Mouse (Mus musculus) midbrain, embryonic 15.5 days (tissue): ENCODE data around the gene Bcas3. TPM values are rescaled to one million over a fixed set of nuclear protein-coding genes. Genes with fewer than 3 reads are reported as not detected.

ENCODE experiments used
- ATAC-seq: fragments of 200-750 bp; cut with Nextera tagmentation; replicated peaks from 2 replicates; pipeline ENCODE4 v1.8.0; 2017; ENCODE audit warnings: moderate TSS enrichment
- H3K27ac ChIP-seq: fragments of 300-500 bp; sonication (generic); 2 replicates; pipeline ENCODE4 v1.5.1; 2015; ENCODE audit warnings: mild to moderate bottlenecking, inconsistent platforms
- H3K27me3 ChIP-seq: fragments of 300-500 bp; sonication (generic); replicated peaks from 2 replicates; pipeline ENCODE4 v1.6.1; 2015; ENCODE audit warnings: inconsistent platforms
- H3K36me3 ChIP-seq: fragments of 300-500 bp; sonication (generic); replicated peaks from 2 replicates; pipeline ENCODE4 v1.6.1; 2015; ENCODE audit warnings: inconsistent platforms
- H3K4me1 ChIP-seq: fragments of 300-500 bp; sonication (generic); 2 replicates; pipeline ENCODE4 v1.6.1; 2015; ENCODE audit warnings: inconsistent platforms
- H3K4me2 ChIP-seq: fragments of 300-500 bp; sonication (generic); 2 replicates; pipeline ENCODE4 v1.6.1; 2015; ENCODE audit warnings: inconsistent platforms, mild to moderate bottlenecking, moderate library complexity
- H3K4me3 ChIP-seq: fragments of 300-500 bp; sonication (generic); 2 replicates; pipeline ENCODE4 v1.5.1; 2015; ENCODE audit warnings: mild to moderate bottlenecking, inconsistent platforms
- H3K9ac ChIP-seq: fragments of 300-500 bp; sonication (generic); 2 replicates; pipeline ENCODE4 v1.6.1; 2015; ENCODE audit warnings: mild to moderate bottlenecking, inconsistent platforms
- H3K9me3 ChIP-seq: fragments of 300-500 bp; sonication (generic); 2 replicates; pipeline ENCODE4 v1.6.1; 2016; ENCODE audit warnings: inconsistent platforms
- WGBS: fragments of 180-500 bp; shearing (Covaris S2); methylation state at CpG from one replicate; pipeline ENCODE4 v1.1.7; 2015; ENCODE audit warnings: mixed read lengths; 5-methylcytosine and 5-hydroxymethylcytosine counted together
- polyA plus RNA-seq: library from polyadenylated mRNA; unstranded; fragments of >200 nt; fragmentation: Nextera tagmentation; extraction: Ambion mirVana; gene quantifications from 2 replicates; pipeline ENCODE4 v1.2.1, GENCODE M21; 2015

The Bcas3 gene
- polyA plus RNA-seq, 1 experiment from 2014 or later = 30.8 TPM

- Histone ChIP-seq H3K36me3 (no peaks in the 10 kb centered on the region), H3K9ac (no peak overlapping the region)
- WGBS = under 1% methylated on average over 60 of the region's 61 CpGs
Observed at GRCm38 (mm10) chr11:85829520-85830440, 476.8 kb downstream of the Bcas3 start.

GRCm38 (mm10) chr11:85830901-85831341 lies 478.0 kb downstream of the Bcas3 start:
- H3K4me2 ChIP-seq = no peak overlapping the region
- no peaks in the 10 kb centered on the region for H3K9me3 ChIP-seq
- WGBS = 1% methylated on average over 17 of the region's 17 CpGs
- no peak overlapping the region for H3K27ac ChIP-seq
- H3K27me3 ChIP-seq = peaks cover 79% of the 10 kb centered on the region
- no peak overlapping the region for H3K9ac ChIP-seq
- no peak for ATAC-seq
- H3K4me3 ChIP-seq = no peak overlapping the region
- peaks cover 30% of the 10 kb centered on the region for H3K4me1 ChIP-seq
- no peaks in the 10 kb centered on the region for H3K36me3 ChIP-seq

More at GRCm38 (mm10) chr11:85829520-85830440, 476.8 kb downstream of the Bcas3 start:
- no peaks in the 10 kb centered on the region for H3K9me3 ChIP-seq
- ATAC-seq = no peak
- H3K27ac ChIP-seq = no peak overlapping the region
- peak overlapping the region; percentile 38 for H3K4me2 ChIP-seq
- H3K27me3 ChIP-seq = peaks cover 79% of the 10 kb centered on the region
- peaks cover 30% of the 10 kb centered on the region for H3K4me1 ChIP-seq
- peak overlapping the region; percentile 15 for H3K4me3 ChIP-seq

DNA sequence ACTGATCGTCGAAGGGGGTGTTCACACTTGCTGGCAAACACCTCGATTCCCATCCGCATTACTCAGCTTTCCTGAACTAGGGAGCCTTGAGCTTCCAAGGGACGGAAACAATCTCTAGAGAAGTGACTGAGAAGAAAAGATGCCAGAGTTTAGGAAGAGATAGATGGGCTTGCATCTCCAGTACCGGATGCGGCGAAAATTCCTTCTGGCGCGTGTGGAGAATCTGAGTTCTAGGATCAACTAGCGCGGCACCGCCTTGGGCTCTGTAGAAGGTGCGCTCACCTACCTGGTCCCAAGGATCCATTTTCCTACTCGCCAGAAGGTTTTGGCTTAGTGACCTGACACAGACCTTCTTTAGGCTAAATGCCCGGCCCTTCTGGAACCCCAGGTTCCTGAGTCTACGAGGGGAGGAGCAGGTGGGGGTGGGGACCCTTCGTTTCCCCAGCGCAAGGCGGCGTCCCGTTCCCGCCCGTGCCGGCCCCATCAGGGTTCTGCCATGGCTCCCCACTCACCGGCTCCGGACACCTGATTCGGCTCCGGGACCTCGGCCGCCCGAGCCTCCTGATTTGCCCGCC lies 478.8 kb downstream of the Bcas3 start:
- H3K9ac ChIP-seq = no peak overlapping the region
- H3K4me2 ChIP-seq = peak overlapping the region; percentile 50
- no peaks in the 10 kb centered on the region for H3K36me3 ChIP-seq
- peaks cover 30% of the 10 kb centered on the region for H3K4me1 ChIP-seq
- H3K27me3 ChIP-seq = peaks cover 77% of the 10 kb centered on the region
- 1% methylated on average over 33 of the region's 33 CpGs for WGBS
- ATAC-seq = no peak
- peak overlapping the region; percentile 30 for H3K4me3 ChIP-seq
- no peak overlapping the region for H3K27ac ChIP-seq
- H3K9me3 ChIP-seq = no peaks in the 10 kb centered on the region

DNA sequence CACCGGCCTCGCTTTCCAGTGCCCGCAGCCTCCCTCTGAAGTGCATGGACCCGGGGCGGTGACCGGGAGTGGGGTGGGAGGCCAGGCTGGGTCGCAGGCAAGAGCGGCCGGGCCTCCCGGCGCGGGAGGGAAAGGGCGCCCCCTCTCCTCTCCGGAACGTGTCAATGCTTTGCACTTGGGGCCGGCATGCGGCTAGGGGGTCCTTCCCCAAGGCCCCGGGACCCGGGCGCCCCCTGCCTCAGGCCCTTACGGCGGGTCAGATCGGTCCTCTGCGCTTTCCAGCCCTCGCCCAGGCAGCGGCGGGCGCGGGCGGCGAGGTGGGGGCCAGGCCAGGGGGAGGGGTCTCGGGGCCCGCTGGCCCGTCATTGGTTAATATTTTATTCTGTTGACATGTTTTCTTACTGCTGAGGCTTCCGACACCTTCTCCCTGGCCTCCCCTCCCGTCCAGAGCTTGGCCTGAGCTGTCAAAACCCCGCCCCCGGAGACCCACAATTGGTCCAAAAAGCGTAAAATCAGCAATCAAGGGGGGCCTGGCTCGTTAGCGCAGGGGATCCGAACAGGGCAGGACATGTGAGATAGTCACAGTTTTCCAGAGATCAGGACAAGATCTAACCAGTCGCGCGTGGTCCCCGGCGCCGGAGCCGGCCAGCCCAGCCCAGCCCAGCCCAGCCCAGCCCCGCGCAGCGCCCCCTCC lies 479.4 kb downstream of the Bcas3 start, which contains the start of gene Tbx2:
Tbx2 (plus strand) TSS at position 321 of the 694 bp plus-strand sequence.
- WGBS = under 1% methylated on average over 45 of the region's 52 CpGs
- Histone ChIP-seq H3K9ac (no peak within 1 kb of the TSS), H3K4me3 (peak within 1 kb of the TSS; percentile 30), H3K27me3 (peaks cover 75% of the 10 kb centered on the region), H3K4me1 (peaks cover 30% of the 10 kb centered on the region), H3K9me3 (no peaks in the 10 kb centered on the region), H3K27ac (no peak within 1 kb of the TSS), H3K4me2 (peak within 1 kb of the TSS; percentile 50), H3K36me3 (no peaks in the 10 kb centered on the region)
- no peak; the same call in 1 of the 2 replicates for ATAC-seq

GRCm38 (mm10) chr11:85833081-85833521 lies 480.1 kb downstream of the Bcas3 start:
- no peaks in the 10 kb centered on the region for H3K36me3 ChIP-seq
- no peaks in the 10 kb centered on the region for H3K9me3 ChIP-seq
- H3K27ac ChIP-seq = no peak overlapping the region
- H3K9ac ChIP-seq = no peak overlapping the region
- H3K4me2 ChIP-seq = peak overlapping the region; percentile 50
- peaks cover 71% of the 10 kb centered on the region for H3K27me3 ChIP-seq
- under 1% methylated on average over 51 of the region's 54 CpGs for WGBS
- peak overlapping the region; percentile 30 for H3K4me3 ChIP-seq
- H3K4me1 ChIP-seq = peaks cover 30% of the 10 kb centered on the region
- ATAC-seq = no peak

DNA sequence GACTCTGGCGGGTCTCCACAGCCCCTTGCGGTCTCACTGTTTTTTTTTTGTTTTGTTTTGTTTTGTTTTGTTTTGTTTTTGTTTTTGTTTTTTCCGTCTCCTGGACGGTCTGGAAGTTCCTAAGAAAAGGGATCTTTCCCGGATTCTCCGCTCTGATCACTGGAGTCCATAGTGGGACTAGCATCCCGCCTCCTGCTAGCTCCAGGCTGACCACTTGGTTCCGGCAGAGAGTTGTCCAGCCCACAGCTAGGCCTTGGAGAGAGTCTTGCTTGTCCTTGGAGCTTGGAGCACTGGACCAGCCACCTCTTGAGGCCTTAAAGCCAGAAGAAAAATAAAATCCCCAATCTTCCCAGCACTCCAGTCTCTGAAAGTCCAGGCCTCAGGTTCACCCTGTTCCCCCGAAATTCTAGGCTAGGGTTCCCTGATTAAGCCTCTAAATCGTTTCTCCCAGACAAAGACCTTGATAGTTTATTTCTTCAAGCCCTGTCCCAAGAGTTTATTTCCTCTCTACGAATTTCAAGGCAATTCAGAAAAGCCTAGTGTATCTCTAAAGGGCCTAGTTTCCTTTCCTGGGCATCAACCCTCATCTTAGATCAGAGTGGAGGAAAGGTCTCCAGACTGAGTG lies 480.9 kb downstream of the Bcas3 start:
- WGBS = 3% methylated on average over 11 of the region's 11 CpGs
- H3K4me2 ChIP-seq = no peak overlapping the region

GRCm38 (mm10) chr11:85834386-85834931 lies 481.5 kb downstream of the Bcas3 start:
- Histone ChIP-seq H3K4me3 (no peak overlapping the region), H3K9ac (no peak overlapping the region), H3K36me3 (no peaks in the 10 kb centered on the region), H3K9me3 (no peaks in the 10 kb centered on the region), H3K4me2 (no peak overlapping the region), H3K27me3 (peaks cover 72% of the 10 kb centered on the region), H3K4me1 (peaks cover 25% of the 10 kb centered on the region), H3K27ac (no peak overlapping the region)
- no peak for ATAC-seq
- 5% methylated on average over 16 of the region's 17 CpGs for WGBS

More for the DNA sequence above, 480.9 kb downstream of the Bcas3 start:
- ATAC-seq = no peak
- H3K27me3 ChIP-seq = peaks cover 72% of the 10 kb centered on the region
- H3K4me1 ChIP-seq = peaks cover 30% of the 10 kb centered on the region
- no peak overlapping the region for H3K4me3 ChIP-seq
- no peaks in the 10 kb centered on the region for H3K9me3 ChIP-seq
- no peaks in the 10 kb centered on the region for H3K36me3 ChIP-seq
- no peak overlapping the region for H3K9ac ChIP-seq
- H3K27ac ChIP-seq = no peak overlapping the region

DNA sequence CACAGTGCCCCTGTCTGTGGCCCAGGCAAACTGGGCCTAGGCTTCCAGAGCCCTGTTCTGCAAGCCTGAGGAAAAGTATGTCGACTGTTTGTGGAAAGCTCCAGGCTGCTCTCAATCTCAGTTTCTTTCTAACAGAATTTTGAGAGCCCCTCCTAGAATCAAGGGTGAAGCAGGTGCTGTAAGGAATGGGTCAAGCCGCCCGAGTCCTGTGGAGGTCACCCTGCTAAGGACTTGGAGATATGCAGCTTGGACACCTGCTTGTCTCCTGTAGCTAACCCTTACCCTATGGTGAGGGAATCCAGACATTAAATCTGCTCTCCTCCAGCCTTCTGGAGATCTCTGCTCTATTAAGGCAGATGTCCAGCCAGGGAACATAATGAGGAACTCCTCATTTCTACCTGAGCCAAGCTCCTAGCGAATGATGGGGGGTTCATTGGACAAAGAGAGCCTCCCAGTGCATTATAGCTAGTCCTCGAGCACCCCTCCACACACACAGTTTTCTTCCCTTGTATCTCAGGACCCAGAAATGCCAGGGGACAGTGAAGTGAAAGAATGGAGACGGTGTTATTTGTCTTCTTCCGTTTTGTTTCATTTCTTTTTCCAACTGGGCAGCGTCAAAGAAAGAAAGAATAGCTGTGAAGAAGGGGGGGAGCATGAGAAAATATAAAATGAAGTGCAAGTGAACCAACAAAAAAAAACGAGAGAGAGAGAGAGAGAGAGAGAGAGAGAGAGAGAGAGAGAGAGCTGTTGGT lies 482.2 kb downstream of the Bcas3 start:
- H3K4me3 ChIP-seq = no peak overlapping the region
- H3K4me1 ChIP-seq = peaks cover 18% of the 10 kb centered on the region
- ATAC-seq = no peak
- peaks cover 72% of the 10 kb centered on the region for H3K27me3 ChIP-seq
- H3K9ac ChIP-seq = no peak overlapping the region
- no peak overlapping the region for H3K4me2 ChIP-seq
- H3K27ac ChIP-seq = no peak overlapping the region
- 5% methylated on average over 9 of the region's 9 CpGs for WGBS
- H3K36me3 ChIP-seq = no peaks in the 10 kb centered on the region
- no peaks in the 10 kb centered on the region for H3K9me3 ChIP-seq

DNA sequence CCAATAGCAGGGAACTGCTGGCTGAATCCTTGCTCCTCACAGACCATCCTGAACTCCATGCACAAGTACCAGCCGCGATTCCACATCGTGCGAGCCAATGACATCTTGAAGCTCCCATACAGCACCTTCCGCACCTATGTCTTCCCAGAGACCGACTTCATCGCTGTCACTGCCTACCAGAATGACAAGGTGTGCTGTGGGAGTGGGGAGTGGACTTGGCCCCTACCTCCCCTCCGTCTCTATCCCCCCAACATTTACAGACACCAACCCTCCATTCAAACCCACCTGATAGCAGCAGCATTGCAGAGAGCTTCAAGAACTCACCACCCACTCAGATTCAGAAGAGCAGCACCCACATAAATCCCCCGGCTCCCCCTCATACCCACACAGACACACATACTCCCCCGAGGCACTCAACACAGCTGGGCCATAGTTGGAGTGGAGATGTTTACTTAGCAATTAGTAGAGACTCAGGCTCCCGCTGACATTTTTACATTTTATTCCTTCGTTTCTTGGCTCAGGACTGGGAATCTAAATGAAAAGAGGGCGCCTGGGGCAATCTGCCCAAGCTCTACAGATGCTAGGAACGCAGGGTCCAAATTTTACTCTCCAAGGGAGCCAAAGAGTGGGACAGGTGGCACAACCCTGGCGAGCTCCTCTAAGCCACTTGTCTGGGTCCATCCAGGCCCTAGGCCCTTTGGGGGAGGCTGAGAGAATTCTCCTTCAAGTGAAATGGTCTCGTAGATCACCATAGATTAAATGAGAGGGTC lies 483.0 kb downstream of the Bcas3 start:
- Histone ChIP-seq H3K9ac (no peak overlapping the region), H3K27ac (no peak overlapping the region), H3K9me3 (no peaks in the 10 kb centered on the region), H3K4me1 (peaks cover 24% of the 10 kb centered on the region), H3K27me3 (peaks cover 77% of the 10 kb centered on the region), H3K4me3 (no peak overlapping the region), H3K36me3 (no peaks in the 10 kb centered on the region), H3K4me2 (no peak overlapping the region)
- ATAC-seq = no peak
- 4% methylated on average over 16 of the region's 16 CpGs for WGBS

- H3K9me3 ChIP-seq = no peaks in the 10 kb centered on the region
- H3K27me3 ChIP-seq = peaks cover 80% of the 10 kb centered on the region
- H3K4me1 ChIP-seq = peaks cover 25% of the 10 kb centered on the region
- 3% methylated on average over 32 of the region's 32 CpGs for WGBS
- no peak for ATAC-seq
- H3K4me2 ChIP-seq = no peak overlapping the region
- H3K4me3 ChIP-seq = no peak overlapping the region
- no peak overlapping the region for H3K27ac ChIP-seq
- H3K36me3 ChIP-seq = no peaks in the 10 kb centered on the region
- no peak overlapping the region for H3K9ac ChIP-seq
Observed at GRCm38 (mm10) chr11:85836523-85837290, 483.7 kb downstream of the Bcas3 start.
